Mouse (Mus musculus) lung, embryonic 15.5 days (tissue): Measurements from ENCODE around the gene Lct. TPM values are rescaled to one million over a fixed set of nuclear protein-coding genes. Genes with fewer than 3 reads are reported as not detected.
"Not testable (repeated sequence)": the region's sequence is repeated elsewhere in the genome, so short reads cannot be mapped to it uniquely, and the experiment has no call there.

Experiments
- ATAC-seq: fragments of 200-750 bp; cut with Nextera tagmentation; 2 replicates; pipeline ENCODE4 v1.8.0; 2017; ENCODE audit warnings: moderate number of reproducible peaks, borderline replicate concordance; ENCODE audit not compliant: low FRiP score, low TSS enrichment; ENCODE audit errors: extremely low read depth
- H3K27ac ChIP-seq: fragments of 300-500 bp; sonication (generic); 2 replicates; pipeline ENCODE4 v1.5.1; 2015; ENCODE audit warnings: moderate library complexity, mild to moderate bottlenecking, inconsistent platforms
- H3K27me3 ChIP-seq: fragments of 300-500 bp; sonication (generic); 2 replicates; pipeline ENCODE4 v1.6.1; 2015; ENCODE audit warnings: inconsistent platforms
- H3K36me3 ChIP-seq: fragments of 300-500 bp; sonication (generic); 2 replicates; pipeline ENCODE4 v1.6.1; 2015; ENCODE audit warnings: inconsistent platforms
- H3K4me1 ChIP-seq: fragments of 300-500 bp; sonication (generic); 2 replicates; pipeline ENCODE4 v1.6.1; 2015; ENCODE audit warnings: inconsistent platforms
- H3K4me2 ChIP-seq: fragments of 300-500 bp; sonication (generic); 2 replicates; pipeline ENCODE4 v1.6.1; 2015; ENCODE audit warnings: inconsistent platforms, mild to moderate bottlenecking, moderate library complexity
- H3K4me3 ChIP-seq: fragments of 300-500 bp; sonication (generic); 2 replicates; pipeline ENCODE4 v1.5.1; 2015; ENCODE audit warnings: mild to moderate bottlenecking, inconsistent platforms
- H3K9ac ChIP-seq: fragments of 300-500 bp; sonication (generic); 2 replicates; pipeline ENCODE4 v1.6.1; 2015; ENCODE audit warnings: inconsistent platforms
- H3K9me3 ChIP-seq: fragments of 300-500 bp; sonication (generic); 2 replicates; pipeline ENCODE4 v1.6.1; 2016; ENCODE audit warnings: inconsistent platforms
- WGBS: fragments of 180-500 bp; shearing (Covaris S2); methylation state at CpG from one replicate; pipeline ENCODE4 v1.1.7; 2015; 5-methylcytosine and 5-hydroxymethylcytosine counted together
- polyA plus RNA-seq: library from polyadenylated mRNA; unstranded; fragments of >200 nt; fragmentation: Nextera tagmentation; extraction: Ambion mirVana; gene quantifications from 2 replicates; pipeline ENCODE4 v1.2.1, GENCODE M21; 2015

Gene Lct
- polyA plus RNA-seq, 1 experiment from 2014 or later = 0.09 TPM

- no peak overlapping the region for H3K9ac ChIP-seq
- H3K4me2 ChIP-seq = no peak overlapping the region
- no peaks in the 10 kb centered on the region for H3K4me1 ChIP-seq
- H3K9me3 ChIP-seq = no peaks in the 10 kb centered on the region
- H3K27ac ChIP-seq = no peak overlapping the region
- H3K4me3 ChIP-seq = no peak overlapping the region
- ATAC-seq = no peak
- H3K36me3 ChIP-seq = no peaks in the 10 kb centered on the region
- WGBS = 78% methylated on average over 5 of the region's 5 CpGs
- H3K27me3 ChIP-seq = no peaks in the 10 kb centered on the region
These were observed 37.8 kb downstream of the Lct start for GRCm38 (mm10) chr1:128290295-128290694.

- no peaks in the 10 kb centered on the region for H3K9me3 ChIP-seq
- H3K4me1 ChIP-seq = no peaks in the 10 kb centered on the region
- WGBS = 81% methylated on average over 9 of the region's 9 CpGs
- H3K4me3 ChIP-seq = no peak overlapping the region
- H3K36me3 ChIP-seq = peaks cover 4% of the 10 kb centered on the region; the same call in 1 of the 2 replicates
- H3K4me2 ChIP-seq = no peak overlapping the region
- no peaks in the 10 kb centered on the region for H3K27me3 ChIP-seq
- no peak overlapping the region for H3K27ac ChIP-seq
- no peak overlapping the region for H3K9ac ChIP-seq
- ATAC-seq = no peak
These were observed 43.0 kb downstream of the Lct start for GRCm38 (mm10) chr1:128285136-128285535.

GRCm38 (mm10) chr1:128284157-128284690, 43.9 kb downstream of the Lct start:
- ATAC-seq = no peak
- WGBS = 79% methylated on average over 8 of the region's 8 CpGs
- H3K27me3 ChIP-seq = no peaks in the 10 kb centered on the region

GRCm38 (mm10) chr1:128282924-128283323, 45.2 kb downstream of the Lct start:
- Histone ChIP-seq H3K27me3 (no peaks in the 10 kb centered on the region), H3K36me3 (peaks cover 24% of the 10 kb centered on the region), H3K9ac (no peak overlapping the region), H3K27ac (no peak overlapping the region), H3K4me1 (no peaks in the 10 kb centered on the region), H3K9me3 (no peaks in the 10 kb centered on the region), H3K4me3 (no peak overlapping the region), H3K4me2 (no peak overlapping the region)
- ATAC-seq = no peak
- 98% methylated on average over 3 of the region's 3 CpGs for WGBS

More at GRCm38 (mm10) chr1:128284157-128284690, 43.9 kb downstream of the Lct start:
- H3K4me2 ChIP-seq = no peak overlapping the region
- peaks cover 12% of the 10 kb centered on the region for H3K36me3 ChIP-seq
- H3K4me1 ChIP-seq = no peaks in the 10 kb centered on the region
- H3K9ac ChIP-seq = no peak overlapping the region
- H3K27ac ChIP-seq = no peak overlapping the region
- H3K9me3 ChIP-seq = no peaks in the 10 kb centered on the region
- no peak overlapping the region for H3K4me3 ChIP-seq

- Histone ChIP-seq H3K4me3 (no peak overlapping the region), H3K27ac (no peak overlapping the region), H3K4me2 (no peak overlapping the region), H3K4me1 (no peaks in the 10 kb centered on the region), H3K9me3 (no peaks in the 10 kb centered on the region), H3K36me3 (peaks cover 34% of the 10 kb centered on the region), H3K27me3 (no peaks in the 10 kb centered on the region), H3K9ac (no peak overlapping the region)
- ATAC-seq = no peak
- WGBS = 92% methylated on average over 3 of the region's 3 CpGs
These were observed 46.4 kb downstream of the Lct start for GRCm38 (mm10) chr1:128281753-128282152.

GRCm38 (mm10) chr1:128278563-128278962, 49.6 kb downstream of the Lct start:
- H3K27me3 ChIP-seq = no peaks in the 10 kb centered on the region
- H3K9ac ChIP-seq = no peak overlapping the region
- peaks cover 63% of the 10 kb centered on the region for H3K36me3 ChIP-seq
- H3K4me2 ChIP-seq = no peak overlapping the region
- no peak overlapping the region for H3K27ac ChIP-seq
- no peaks in the 10 kb centered on the region for H3K4me1 ChIP-seq
- WGBS = 92% methylated on average over 3 of the region's 3 CpGs
- H3K9me3 ChIP-seq = no peaks in the 10 kb centered on the region
- no peak overlapping the region for H3K4me3 ChIP-seq
- no peak for ATAC-seq

- WGBS = 81% methylated on average over 1 of the region's 1 CpGs
- H3K27me3 ChIP-seq = no peaks in the 10 kb centered on the region
- peaks cover 75% of the 10 kb centered on the region for H3K36me3 ChIP-seq
- H3K4me1 ChIP-seq = no peaks in the 10 kb centered on the region
- no peak overlapping the region for H3K4me2 ChIP-seq
- H3K9me3 ChIP-seq = no peaks in the 10 kb centered on the region
- H3K4me3 ChIP-seq = no peak overlapping the region
- ATAC-seq = no peak
- no peak overlapping the region for H3K9ac ChIP-seq
- no peak overlapping the region for H3K27ac ChIP-seq
These were observed 52.2 kb downstream of the Lct start for GRCm38 (mm10) chr1:128275908-128276307.

GRCm38 (mm10) chr1:128270731-128271130, 57.4 kb downstream of the Lct start:
- Histone ChIP-seq H3K9ac (no peak overlapping the region), H3K9me3 (no peaks in the 10 kb centered on the region), H3K4me3 (no peak overlapping the region), H3K27me3 (no peaks in the 10 kb centered on the region), H3K27ac (no peak overlapping the region), H3K36me3 (peaks cover 76% of the 10 kb centered on the region), H3K4me2 (no peak overlapping the region), H3K4me1 (no peaks in the 10 kb centered on the region)
- WGBS = 88% methylated on average over 3 of the region's 3 CpGs
- no peak for ATAC-seq

GRCm38 (mm10) chr1:128267061-128267460, 61.1 kb downstream of the Lct start:
- H3K4me2 ChIP-seq, H3K4me3 ChIP-seq, ATAC-seq, H3K9ac ChIP-seq, H3K4me1 ChIP-seq, H3K27ac ChIP-seq, H3K27me3 ChIP-seq, H3K9me3 ChIP-seq: not testable (repeated sequence)
- 80% methylated on average over 7 of the region's 7 CpGs for WGBS
- H3K36me3 ChIP-seq = peaks cover 70% of the 10 kb centered on the region

- Histone ChIP-seq H3K4me1 (peaks cover 12% of the 10 kb centered on the region), H3K9me3 (no peaks in the 10 kb centered on the region), H3K36me3 (no peaks in the 10 kb centered on the region), H3K27me3 (no peaks in the 10 kb centered on the region), H3K4me3 (peak overlapping the region; percentile 91), H3K9ac (peak overlapping the region; percentile 89), H3K27ac (peak overlapping the region; percentile 89), H3K4me2 (peak overlapping the region; percentile 73)
- peak; percentile 64 for ATAC-seq
- 1% methylated on average over 17 of the region's 19 CpGs for WGBS
These were observed 83.3 kb downstream of the Lct start for GRCm38 (mm10) chr1:128244727-128245355.

- Histone ChIP-seq H3K36me3 (no peaks in the 10 kb centered on the region), H3K4me3 (peak overlapping the region; percentile 91), H3K27me3 (no peaks in the 10 kb centered on the region), H3K27ac (peak overlapping the region; percentile 89), H3K4me1 (peaks cover 12% of the 10 kb centered on the region), H3K9me3 (no peaks in the 10 kb centered on the region), H3K4me2 (peak overlapping the region; percentile 73), H3K9ac (peak overlapping the region; percentile 89)
- peak; percentile 95 for ATAC-seq
- under 1% methylated on average over 71 of the region's 71 CpGs for WGBS
These were observed 84.0 kb downstream of the Lct start for GRCm38 (mm10) chr1:128243996-128244726.

GRCm38 (mm10) chr1:128243627-128243995, 84.5 kb downstream of the Lct start, which contains the start of gene Ubxn4:
TSS of gene Ubxn4 (plus strand) at chr1:128243964.
- Histone ChIP-seq H3K27me3 (no peaks in the 10 kb centered on the region), H3K36me3 (no peaks in the 10 kb centered on the region), H3K4me1 (peaks cover 12% of the 10 kb centered on the region), H3K4me3 (peak within 1 kb of the TSS; percentile 91), H3K4me2 (peak within 1 kb of the TSS; percentile 73), H3K9ac (peak within 1 kb of the TSS; percentile 89), H3K9me3 (no peaks in the 10 kb centered on the region), H3K27ac (peak within 1 kb of the TSS; percentile 89)
- ATAC-seq = peak; percentile 16; the same call in 1 of the 2 replicates
- WGBS = 7% methylated on average over 10 of the region's 10 CpGs
